Mouse (Mus musculus) olfactory bulb, adult 2 months (tissue): ENCODE measurements around the gene Ccdc78.

Experiments
- CTCF ChIP-seq: fragments of 200-500 bp; IDR thresholded peaks from 2 replicates; pipeline ENCODE4 v1.5.1; 2012; ENCODE audit warnings: low read depth, mild to moderate bottlenecking, low read length, moderate library complexity; ENCODE audit not compliant: insufficient read depth
- POLR2A ChIP-seq: fragments of 200-500 bp; IDR thresholded peaks from 2 replicates; pipeline ENCODE4 v1.6.1; 2012; ENCODE audit warnings: mild to moderate bottlenecking, low read depth, low read length, moderate library complexity; ENCODE audit not compliant: insufficient read depth

GRCm38 (mm10) chr17:25835816-25836215 lies 49.4 kb downstream of the Ccdc78 start:
- TF ChIP-seq CTCF (no peak), POLR2A (no peak)
